Mouse (Mus musculus) layer of hippocampus, adult 18-20 months (tissue): ENCODE results near the gene Fars2. TPM values are rescaled to one million over a fixed set of nuclear protein-coding genes. Genes with fewer than 3 reads are reported as not detected.

Experiments used
- DNase-seq, 2 experiments: peaks; one replicate each; pipeline ENCODE4 v3.0.0; 2022; ENCODE audit warnings: low spot score in 2 of 2
- total RNA-seq, 2 experiments: library from RNA; stranded (reverse); gene quantifications; 2 replicates each; pipeline ENCODE4 v1.2.3; 2021

The Fars2 gene
- total RNA-seq, 2 experiments from 2014 or later = 34.7 to 42.2 TPM

DNA sequence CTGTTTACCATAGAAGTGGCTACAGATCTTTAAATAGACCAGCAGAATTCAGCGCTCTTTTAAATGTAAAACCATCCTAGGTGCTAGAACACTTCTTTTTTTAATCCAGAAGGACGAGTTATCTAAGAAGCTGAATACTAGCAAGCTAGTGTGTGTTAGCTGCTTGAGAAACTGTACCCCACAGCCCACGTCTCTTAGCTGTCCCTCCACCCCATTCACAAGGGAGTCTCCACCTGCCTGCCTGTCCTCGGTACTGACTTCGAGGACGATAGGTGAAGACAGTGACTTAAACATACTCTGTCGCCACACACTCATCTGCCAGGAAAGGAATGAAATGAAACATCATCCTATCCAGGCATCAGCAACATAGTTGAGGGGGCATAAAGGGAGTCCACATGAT lies 386.8 kb downstream of the Fars2 start:
- DNase-seq = no peak

DNA sequence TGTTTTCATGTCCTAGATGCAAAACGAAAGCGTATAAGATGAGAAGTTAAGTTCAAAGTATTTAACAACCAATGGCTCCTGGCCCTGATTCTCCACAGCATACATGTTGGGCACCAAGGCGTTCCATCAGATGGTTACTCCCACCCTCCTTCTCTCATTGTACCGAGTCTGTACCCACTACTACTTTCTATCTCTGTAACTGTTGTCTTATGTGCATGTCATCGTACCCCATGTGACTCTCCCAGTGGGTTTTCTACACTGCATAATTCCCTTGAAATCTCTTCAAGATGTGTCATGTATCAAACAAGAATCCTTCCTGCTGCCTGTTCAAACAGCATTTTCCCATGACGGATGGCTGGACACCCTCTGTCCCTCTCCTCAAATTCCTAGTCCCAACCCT lies 388.5 kb downstream of the Fars2 start:
- DNase-seq = peak in 1 of 2 experiments; percentile 66

DNA sequence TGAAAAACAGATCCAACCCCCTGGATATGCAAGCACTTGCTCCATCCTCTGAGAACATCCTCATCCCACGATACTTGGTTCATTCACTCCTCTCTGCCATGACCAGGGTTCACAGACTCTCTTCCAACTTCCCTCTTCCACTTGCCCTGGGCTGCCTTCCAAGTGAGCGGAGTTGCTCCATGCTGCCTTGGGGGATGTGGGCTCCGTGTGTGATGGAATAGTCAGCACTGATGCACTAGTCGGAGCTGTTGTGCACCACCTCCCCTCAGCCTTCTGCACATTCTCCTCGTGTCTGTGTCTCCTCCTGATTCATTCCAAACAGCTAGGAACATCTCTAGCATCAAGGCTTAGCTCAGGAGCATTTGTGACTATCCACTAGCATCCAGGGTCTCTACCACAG lies 389.1 kb downstream of the Fars2 start:
- peak; percentile 72 to 79 for DNase-seq

DNA sequence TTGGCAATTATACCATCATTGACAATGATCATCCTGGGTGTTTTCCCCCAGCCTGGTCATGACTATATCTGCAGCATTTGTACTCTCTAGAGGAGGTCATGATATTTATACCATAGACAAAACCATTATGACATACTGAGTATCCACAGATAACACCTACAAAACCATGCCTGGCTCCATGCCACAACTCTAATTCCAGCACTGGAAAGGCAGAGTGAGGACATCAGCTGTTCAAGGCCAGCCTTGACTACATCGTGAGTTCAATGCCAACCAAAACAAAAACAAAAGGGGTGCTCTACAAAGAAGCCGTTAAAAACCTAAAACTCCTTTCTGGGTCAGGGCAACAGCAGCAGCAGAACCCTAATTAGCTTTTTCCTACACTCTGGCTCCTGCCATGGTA lies 392.9 kb downstream of the Fars2 start:
- no peak for DNase-seq

DNA sequence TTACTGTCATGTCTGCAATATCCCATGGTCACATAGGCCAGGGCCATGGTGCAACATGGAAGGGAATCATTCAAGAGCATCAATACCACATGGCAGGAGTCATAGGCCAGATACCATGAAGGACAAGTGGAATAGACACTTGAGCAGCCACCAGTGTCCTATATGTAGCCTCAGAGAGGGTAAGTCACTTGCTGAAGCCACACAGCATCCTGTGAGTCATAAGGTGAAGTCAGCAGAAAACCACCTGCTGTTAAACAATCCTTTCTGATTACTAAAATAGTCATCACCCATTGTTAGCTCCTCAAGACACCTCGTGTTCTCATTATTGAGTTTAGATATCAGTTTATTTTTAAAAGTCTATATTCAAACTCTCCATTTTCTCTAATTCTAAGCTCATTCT lies 395.9 kb downstream of the Fars2 start:
- DNase-seq = no peak

DNA sequence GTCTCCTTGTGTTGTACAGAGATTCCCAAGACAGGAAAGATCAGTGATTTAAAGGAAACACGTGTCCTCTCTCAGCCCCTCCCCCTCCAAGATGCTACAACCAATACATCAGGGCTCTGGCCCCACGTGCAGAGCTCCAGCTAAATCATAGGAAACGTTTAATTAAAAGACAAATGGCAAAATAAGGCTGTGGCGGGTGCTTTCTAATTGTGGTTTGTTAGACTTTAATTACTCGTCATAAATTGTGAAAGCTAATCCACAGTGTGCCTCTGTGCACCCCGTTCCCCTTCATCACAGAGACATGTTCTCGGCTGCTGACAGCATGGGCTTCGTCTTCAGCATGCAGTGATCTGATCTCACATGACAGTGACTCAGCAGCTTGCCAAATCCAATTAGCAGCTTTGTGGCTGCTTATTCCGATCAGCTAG lies 400.9 kb downstream of the Fars2 start:
- DNase-seq = peak; percentile 48 to 70

DNA sequence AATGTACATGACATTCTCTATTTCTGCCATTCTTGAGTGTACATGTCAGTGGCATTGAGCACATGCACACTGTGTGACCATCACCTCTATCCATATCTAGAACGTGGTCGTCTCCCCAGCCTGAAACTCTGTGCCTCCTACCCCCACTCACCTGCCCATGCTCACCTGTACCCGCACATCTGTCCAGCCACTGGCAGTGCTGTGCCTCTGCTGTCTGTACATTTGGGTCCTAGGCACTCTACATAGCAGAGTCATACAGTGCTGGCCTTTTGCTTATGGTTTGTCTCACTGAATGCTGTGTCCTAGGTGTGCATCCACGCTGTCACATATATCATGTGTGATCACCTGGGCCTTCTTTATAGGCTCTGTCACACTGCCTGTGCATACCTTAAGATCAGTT lies 410.5 kb downstream of the Fars2 start:
- DNase-seq = no peak

DNA sequence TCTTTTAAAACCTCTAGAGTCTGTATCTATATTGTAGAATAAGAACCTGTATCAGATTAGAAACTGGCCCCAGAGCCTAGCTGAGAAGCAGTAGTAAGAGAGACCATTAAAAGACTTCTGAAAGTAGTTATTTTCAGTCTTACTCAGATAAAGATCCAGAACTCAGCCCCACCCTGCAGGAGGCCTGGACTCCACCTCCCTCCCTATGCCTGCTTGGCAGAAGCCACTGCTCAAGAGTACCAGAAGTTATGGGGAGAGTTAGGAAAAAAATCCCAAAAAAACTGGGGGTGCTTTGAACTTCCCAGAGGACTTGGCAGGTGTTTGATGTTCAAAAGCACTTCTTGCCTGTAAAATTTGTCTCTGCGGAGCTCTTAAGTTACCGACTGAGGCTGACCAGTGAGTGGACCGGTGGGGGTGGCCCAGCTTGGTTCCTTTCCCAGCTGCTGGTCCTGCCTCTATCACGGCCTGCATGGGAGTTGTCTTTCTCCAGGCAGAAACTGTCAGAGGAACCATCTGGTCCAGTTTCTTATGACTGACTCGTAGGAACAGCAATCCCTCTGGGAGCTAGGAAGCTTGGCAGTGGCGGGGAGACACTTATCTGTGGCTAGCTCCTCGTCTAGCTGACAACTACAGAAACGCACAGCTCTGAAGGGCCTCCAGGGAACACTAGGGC lies 411.1 kb downstream of the Fars2 start:
- DNase-seq = peak; percentile 19 to 39

DNA sequence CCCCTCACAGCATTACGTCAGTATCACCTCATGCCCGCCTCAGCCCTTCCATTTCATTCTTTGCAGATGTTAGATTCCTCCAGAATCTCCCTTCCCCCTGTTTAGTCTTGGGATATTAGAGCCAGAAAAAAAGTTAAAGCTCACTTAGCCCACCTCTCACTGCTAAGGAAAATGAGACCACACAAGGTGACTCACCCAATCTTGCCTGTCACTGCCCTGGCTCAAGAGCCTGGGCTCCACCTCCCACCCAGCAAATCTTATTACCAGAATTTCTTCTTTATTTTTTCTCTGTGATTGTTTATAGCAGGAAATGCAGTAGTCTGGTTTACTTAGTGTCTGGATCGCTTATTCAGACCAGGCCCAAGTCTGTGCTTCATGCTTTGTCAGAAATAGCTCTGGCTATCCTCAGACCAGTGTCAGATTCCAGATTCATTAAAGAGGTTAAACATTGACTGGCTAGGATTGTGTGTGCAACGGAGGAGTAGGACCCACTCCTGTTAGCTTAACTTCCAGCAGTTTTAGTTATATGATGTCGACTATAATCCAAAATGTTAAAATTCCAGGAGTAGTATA lies 412.3 kb downstream of the Fars2 start:
- no peak for DNase-seq

DNA sequence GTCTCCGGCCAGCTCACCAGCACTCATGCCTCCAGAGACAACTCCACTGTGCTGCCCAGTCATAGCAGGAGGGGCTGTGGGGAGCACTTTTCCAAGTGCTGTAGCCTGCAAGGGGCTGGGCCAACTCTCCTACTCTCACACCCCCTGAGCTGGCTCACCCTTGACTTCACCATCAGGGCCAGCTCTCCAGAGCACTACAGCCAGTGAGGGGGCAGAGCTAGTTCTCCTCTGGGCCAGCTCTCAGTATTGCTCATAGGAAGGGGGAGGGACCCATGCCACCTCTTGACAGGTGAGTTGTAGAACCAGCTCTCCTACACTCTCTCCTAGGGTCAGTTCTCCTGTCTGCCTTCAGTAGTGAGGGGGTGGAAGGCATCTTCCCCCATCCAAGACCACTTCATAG lies 413.6 kb downstream of the Fars2 start:
- no peak for DNase-seq

DNA sequence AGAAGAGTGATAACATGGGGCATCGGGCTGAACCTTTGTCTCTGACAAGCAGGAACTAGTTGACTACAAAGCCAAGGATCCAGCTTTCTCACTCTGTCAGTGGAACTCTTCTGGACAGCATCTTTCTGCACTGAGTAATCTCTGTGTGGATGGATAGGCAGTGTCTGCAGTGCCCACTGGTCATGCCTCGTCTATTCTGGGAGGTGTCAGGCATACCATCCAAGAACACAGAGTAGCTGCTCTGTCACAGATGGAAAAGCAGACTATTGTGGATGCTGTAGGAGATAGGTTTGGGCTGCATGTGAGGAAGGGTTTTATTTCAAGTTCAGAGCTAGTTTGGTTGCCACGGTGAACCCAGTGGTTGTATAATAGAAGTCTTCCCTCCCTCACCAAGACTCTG lies 414.7 kb downstream of the Fars2 start:
- DNase-seq = peak in 1 of 2 experiments; percentile 53

DNA sequence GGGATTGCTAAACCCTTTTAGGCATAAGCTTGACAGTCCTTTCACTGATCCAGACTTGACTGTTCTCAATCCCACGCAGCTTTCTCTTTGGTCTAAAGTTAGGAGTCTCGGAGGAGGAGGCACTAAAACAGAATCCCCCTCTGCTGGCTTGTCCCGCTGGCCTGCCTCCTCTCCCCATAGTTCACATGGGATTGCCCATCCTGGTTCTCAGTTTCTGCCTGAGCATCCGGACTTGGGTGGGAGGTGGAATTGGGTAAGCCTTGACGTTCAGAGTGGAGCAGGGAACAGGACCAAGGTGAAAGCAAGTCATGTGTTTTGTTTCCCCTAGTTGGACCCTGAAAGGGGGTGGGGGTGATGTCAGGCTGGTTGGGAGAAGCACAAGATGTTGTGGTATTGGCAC lies 415.9 kb downstream of the Fars2 start:
- no peak for DNase-seq

DNA sequence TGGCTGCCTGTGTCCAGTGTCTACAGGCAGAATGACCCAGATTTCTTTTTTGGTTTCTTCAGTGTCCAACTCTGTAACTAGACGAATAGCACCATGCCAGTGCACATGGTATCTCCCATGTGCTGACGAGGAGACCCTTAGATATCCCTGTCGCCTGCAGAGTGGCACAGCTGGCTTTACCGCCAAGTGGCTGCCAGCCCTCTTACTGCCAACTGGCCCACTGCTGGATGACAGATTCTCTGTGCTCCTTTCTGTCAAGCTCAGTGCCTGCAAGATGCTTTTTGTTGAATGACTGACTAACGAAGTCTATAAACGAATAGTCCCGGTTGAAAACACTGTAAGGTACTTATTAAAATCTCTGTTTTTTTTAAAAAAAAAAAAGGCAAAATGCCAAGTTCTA lies 416.3 kb downstream of the Fars2 start:
- DNase-seq = no peak

DNA sequence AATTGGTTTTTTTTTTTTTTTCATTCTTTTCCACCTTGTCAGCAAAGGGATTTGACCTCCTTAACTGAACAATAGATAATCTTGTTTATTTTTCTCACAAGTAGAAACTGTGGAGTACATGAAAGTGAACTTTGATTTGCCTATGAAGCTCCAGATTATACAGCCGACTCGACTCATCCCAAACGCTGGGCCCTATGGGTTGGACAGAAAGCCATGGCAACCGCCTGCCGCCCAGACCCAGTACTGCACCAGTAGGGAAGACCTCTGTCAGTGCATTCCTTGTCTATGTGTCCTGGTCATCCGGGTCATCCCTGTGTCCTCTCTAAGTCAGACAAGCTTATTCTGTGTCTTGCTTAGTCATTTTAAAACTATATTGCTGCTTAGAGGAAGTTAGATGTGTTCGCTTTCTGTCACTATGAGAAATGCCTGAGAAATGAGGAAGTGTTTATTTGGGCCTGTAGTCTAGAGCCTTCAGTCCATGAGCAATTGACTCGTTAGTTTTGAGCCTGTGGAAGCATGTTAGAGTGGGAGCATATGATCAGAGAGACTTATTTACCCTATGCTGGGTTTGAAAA lies 416.8 kb downstream of the Fars2 start:
- DNase-seq = no peak

DNA sequence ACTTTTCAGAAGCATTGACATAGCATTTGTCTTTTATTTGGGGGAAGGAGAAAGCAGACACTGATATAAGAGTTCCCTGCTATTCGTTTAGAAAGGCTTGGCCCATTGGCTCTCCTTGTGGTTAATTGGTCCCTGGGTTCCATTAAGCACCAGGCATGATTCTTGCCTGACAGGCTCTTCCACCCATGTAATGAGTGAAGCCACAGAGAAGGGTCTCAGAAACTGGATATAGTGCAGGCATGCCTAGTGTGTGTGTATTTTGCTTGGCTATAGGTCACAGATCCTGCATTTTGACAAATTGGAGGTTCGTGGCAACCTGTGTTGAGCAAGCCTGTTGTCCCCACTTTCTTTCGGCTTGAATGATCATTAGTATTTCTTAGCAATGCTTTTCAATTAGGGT lies 420.4 kb downstream of the Fars2 start:
- no peak for DNase-seq

DNA sequence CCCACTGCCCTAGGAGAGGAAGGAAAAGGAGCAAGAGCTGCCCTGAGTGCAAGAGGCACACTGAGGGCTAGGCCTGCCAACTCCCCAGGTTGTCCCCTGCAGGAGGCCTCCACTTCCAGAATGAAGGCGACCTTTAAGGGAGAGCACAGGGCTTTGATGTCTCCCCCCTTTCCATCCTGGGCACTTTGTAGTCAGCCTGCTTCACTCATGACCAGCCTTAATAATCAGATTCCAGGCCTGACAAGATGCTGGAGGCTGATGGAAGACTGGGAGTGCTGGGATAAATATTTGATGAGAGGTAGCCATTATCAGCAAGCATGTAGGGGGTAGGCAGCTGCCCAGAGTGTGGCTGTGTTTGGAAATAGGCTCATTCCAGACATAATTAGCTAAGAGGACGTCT lies 421.2 kb downstream of the Fars2 start:
- DNase-seq = no peak

DNA sequence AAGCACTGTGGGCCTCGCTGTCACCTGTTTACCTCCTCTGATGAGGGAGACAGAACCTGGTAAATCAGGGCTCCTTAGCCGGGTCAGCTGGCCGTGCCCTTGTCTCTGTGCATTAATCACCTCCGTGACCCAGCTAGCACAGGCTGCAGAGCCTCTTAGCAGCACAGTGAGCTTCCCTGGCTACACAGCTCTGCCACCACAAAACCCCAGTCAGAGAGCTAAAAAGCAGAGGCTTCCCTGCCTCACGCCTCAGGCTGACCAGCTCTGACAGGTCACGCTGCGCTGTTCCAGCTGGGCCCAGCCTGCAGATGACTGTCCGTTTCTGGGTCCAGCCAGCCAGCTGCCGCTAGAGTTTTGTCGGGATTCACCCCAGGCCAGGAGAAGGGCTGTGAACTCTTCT lies 423.0 kb downstream of the Fars2 start:
- DNase-seq = no peak

DNA sequence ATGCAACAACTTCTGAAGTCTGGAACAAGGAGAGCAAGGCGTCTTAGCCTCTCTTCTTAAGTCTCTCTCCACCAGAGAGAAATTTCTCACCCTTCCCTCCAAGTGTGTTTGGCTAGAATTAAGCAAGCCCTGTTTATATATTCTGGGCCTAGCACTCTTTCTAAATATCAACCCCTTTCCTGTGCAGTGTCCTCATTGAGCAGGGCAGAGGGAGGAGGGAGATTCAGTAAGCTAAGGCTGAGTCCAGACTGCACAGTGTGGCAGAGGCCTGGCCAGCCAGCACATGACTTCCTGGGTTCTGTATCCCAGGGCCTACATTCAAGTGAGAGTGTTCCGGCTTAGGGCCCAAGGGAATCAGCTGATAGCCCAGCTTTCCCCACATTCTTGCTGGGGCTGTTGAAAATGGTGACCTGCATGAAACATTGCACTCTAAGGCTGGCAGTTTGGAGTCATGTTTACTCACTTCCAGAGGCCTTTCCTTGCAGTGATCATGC lies 424.1 kb downstream of the Fars2 start:
- no peak for DNase-seq

DNA sequence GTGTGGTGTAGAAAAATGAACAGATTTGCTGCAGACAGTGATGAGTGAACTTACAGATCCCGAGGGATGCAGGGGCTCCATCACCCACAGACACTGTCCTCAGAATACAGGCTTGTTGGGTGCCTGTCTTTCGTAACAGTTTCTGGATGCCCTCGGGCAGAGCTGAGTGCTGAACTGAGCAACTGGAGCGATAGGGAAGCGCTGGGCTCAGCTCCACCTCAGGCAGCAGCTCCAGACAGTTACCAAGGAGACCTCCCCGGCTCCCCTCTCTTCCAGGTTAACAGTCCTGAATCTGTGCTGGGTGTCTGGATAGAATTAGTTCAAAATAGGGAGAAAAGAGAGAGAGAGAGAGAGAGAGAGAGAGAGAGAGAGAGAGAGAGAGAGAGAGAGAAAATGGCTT lies 433.5 kb downstream of the Fars2 start:
- peak in 1 of 2 experiments; percentile 54 for DNase-seq

DNA sequence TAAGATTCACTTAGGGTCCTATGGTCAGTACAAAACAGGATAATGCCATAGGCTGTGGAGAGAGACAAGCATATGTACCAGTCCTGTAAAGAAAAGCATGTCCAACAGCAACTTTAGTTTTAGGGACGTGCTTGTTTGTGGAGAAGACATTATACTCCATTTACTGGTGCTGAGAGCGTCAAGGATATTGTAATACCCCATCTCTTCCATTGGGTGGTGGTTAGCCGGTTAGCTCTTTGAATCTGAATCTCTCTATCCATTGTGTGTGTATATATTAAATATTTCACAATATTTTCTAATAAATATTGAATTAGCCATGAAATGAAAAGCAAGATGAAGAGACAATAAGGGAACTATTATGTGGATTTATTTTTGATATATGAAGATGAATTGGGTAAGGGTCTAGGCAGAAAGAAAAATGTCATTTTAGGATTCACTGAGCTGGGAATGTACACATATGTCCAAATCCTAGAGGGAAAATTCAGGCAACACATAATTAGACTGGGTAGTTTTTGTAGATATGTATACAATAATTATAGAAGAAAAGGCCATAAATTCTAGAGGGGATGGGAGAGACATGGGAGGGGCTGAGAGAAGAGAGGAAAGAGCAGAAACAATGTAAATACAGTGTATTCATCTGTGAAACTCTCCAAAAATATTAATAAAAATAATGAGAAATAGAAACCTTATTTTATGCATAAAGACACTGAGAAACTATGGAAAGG lies 435.5 kb downstream of the Fars2 start:
- no peak for DNase-seq

DNA sequence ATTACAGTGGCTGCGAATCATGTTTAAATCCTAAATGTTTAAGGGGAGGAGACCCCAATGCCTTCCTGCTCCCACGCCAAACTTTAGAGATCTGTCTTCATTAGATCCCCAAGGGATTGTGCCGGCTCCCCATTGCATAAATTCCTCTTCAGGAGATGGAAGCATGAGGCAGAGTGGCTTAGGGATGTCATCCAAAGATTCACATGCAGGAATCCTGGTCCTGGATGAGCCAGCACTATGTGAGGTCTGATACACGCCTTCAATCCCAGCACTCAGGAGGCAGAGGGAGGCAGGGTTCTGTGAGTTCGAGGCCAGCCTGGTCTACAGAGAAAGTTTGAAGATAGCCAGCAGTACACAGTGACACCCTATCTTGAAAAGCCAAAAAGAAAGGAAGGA lies 436.0 kb downstream of the Fars2 start:
- no peak for DNase-seq

DNA sequence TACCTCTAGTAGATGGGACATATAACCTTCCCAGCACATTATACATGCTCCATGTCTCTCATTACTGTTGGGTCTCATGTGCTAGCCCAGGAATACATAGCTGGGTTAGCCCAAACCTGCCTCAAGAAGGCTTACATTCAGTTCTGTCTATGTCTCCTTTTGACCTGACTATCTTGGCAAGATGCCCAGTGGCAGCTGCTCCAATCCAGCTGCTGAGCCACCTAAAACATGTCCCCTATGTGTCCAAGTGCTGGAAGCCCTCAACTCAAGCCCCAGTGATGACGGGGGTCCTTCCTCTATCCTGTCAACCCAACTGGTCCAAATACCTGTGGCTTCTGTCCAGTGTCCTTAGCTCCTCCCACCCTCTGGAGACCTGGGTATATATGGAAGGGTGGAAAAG lies 437.5 kb downstream of the Fars2 start:
- no peak for DNase-seq
